Mouse (Mus musculus) liver, adult 2 months (tissue): ENCODE measurements at regions not wholly inside any gene's neighbourhood (a gene's known extent, or its start where the extent isn't known, plus 50 kb on each side); places are given as distances from the start of the nearest gene placed in this dataset.

Source experiments
- DNase-seq: peaks from one replicate; pipeline ENCODE4 v3.0.0-alpha.2; 2011; ENCODE audit warnings: low read depth, low spot score; ENCODE audit errors: extremely low read depth
- H3K27ac ChIP-seq: fragments of 200-500 bp; replicated peaks from 2 replicates; pipeline ENCODE4 v1.5.1; 2012; ENCODE audit warnings: low read depth, mild to moderate bottlenecking, control low read depth, inconsistent platforms, low read length; ENCODE audit not compliant: insufficient read depth
- H3K27me3 ChIP-seq: fragments of 200-500 bp; 2 replicates; pipeline ENCODE4 v1.6.1; 2012; ENCODE audit warnings: mild to moderate bottlenecking, moderate library complexity, low read length, inconsistent platforms; ENCODE audit not compliant: control insufficient read depth, insufficient read depth
- H3K36me3 ChIP-seq: fragments of 200-500 bp; 2 replicates; pipeline ENCODE4 v1.6.1; 2012; ENCODE audit warnings: low read length, inconsistent platforms; ENCODE audit not compliant: control insufficient read depth, insufficient read depth
- H3K4me1 ChIP-seq: fragments of 200-500 bp; 2 replicates; pipeline ENCODE4 v1.6.1; 2011; ENCODE audit warnings: low read length; ENCODE audit not compliant: control insufficient read depth, insufficient read depth
- H3K4me3 ChIP-seq: fragments of 200-500 bp; 2 replicates; pipeline ENCODE4 v1.5.1; 2011; ENCODE audit warnings: low read depth, mild to moderate bottlenecking, control low read depth, low read length, moderate library complexity; ENCODE audit not compliant: insufficient read depth
- H3K79me2 ChIP-seq: fragments of 200-500 bp; 2 replicates; pipeline ENCODE4 v1.6.1; 2012; ENCODE audit warnings: inconsistent platforms, mild to moderate bottlenecking, low read length, moderate library complexity; ENCODE audit not compliant: control insufficient read depth, insufficient read depth
- H3K9ac ChIP-seq: fragments of 200-500 bp; 2 replicates; pipeline ENCODE4 v1.6.1; 2012; ENCODE audit warnings: low read depth, mild to moderate bottlenecking, control low read depth, inconsistent platforms, low read length
- CTCF ChIP-seq: fragments of 200-500 bp; IDR thresholded peaks from 2 replicates; pipeline ENCODE4 v1.5.1; 2011; ENCODE audit warnings: low read depth, low read length, control low read depth
- POLR2A ChIP-seq: fragments of 200-500 bp; IDR thresholded peaks from 2 replicates; pipeline ENCODE4 v1.6.1; 2011; ENCODE audit warnings: low read length, control low read depth; ENCODE audit not compliant: insufficient read depth; ENCODE audit errors: extremely low read depth
- WGBS: fragments of 180-500 bp; shearing (Covaris S2); methylation state at CpG from one replicate; pipeline ENCODE4 v1.1.7; 2018; 5-methylcytosine and 5-hydroxymethylcytosine counted together

DNA sequence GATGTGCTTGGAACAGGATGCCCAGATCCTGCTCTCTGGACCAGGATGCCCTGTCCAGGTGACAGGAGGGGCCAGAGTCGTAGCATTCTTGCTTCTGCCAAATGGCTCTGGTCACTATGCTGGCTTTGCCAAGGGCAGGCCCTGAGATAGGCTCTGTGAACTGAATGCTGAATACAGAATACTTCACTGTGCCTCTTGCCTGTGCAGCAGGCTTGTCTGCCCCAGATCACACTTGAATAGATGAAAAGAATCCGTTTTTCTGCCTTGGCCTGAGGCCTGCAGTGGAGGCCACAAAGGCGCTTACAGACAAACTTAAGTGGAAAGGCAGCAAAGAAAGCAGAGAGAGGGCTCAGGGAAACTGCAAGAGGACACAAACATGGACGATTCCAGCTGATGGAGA is 99.7 kb upstream of the Arhgap32 start:
- H3K27ac ChIP-seq, result no peak overlapping the region
- no peaks in the 10 kb centered on the region for H3K36me3 ChIP-seq
- no peak overlapping the region for H3K4me3 ChIP-seq
- peak; percentile 16 for DNase-seq
- H3K9ac ChIP-seq, result no peak overlapping the region
- WGBS, result 57% methylated on average over 4 of the region's 4 CpGs
- peaks cover 7% of the 10 kb centered on the region for H3K4me1 ChIP-seq
- no peaks in the 10 kb centered on the region for H3K79me2 ChIP-seq
- H3K27me3 ChIP-seq, result no peaks in the 10 kb centered on the region
- TF ChIP-seq CTCF, result no peak
- no peak for TF ChIP-seq POLR2A

DNA sequence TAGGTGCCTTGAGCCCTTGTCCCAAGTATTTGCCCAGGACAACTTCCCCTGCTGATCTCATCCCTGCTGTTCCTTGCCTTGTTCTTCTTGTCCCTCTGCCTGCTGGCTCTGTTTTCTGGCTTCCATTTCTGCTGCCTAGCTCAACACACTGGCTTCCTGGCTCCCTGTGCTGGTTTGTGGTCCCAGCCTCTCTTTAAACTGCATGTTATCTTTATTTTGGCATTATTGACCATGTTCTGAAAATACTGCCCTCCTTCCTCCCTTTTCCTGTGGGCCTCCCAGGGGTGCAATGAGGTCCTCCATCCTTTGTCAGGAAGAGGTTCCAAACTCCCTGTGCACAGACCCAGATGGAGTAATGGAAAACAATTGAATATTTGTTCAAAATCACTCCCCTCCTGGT is 97.9 kb upstream of the Arhgap32 start:
- no peak for TF ChIP-seq CTCF
- no peak for TF ChIP-seq POLR2A
- no peak overlapping the region for H3K4me3 ChIP-seq
- no peak overlapping the region for H3K27ac ChIP-seq
- no peaks in the 10 kb centered on the region for H3K79me2 ChIP-seq
- no peaks in the 10 kb centered on the region for H3K27me3 ChIP-seq
- DNase-seq, result no peak
- H3K36me3 ChIP-seq, result no peaks in the 10 kb centered on the region
- H3K9ac ChIP-seq, result no peak overlapping the region
- H3K4me1 ChIP-seq, result peaks cover 5% of the 10 kb centered on the region

- no peak overlapping the region for H3K27ac ChIP-seq
- 85% methylated on average over 5 of the region's 5 CpGs for WGBS
- no peak overlapping the region for H3K4me3 ChIP-seq
- peaks cover 5% of the 10 kb centered on the region for H3K4me1 ChIP-seq
- no peaks in the 10 kb centered on the region for H3K27me3 ChIP-seq
- H3K79me2 ChIP-seq, result no peaks in the 10 kb centered on the region
- no peak overlapping the region for H3K9ac ChIP-seq
- TF ChIP-seq CTCF (no peak), POLR2A (no peak)
- DNase-seq, result no peak
- no peaks in the 10 kb centered on the region for H3K36me3 ChIP-seq
Measured at GRCm38 (mm10) chr9:32019786-32020185, 96.2 kb upstream of the Arhgap32 start.

DNA sequence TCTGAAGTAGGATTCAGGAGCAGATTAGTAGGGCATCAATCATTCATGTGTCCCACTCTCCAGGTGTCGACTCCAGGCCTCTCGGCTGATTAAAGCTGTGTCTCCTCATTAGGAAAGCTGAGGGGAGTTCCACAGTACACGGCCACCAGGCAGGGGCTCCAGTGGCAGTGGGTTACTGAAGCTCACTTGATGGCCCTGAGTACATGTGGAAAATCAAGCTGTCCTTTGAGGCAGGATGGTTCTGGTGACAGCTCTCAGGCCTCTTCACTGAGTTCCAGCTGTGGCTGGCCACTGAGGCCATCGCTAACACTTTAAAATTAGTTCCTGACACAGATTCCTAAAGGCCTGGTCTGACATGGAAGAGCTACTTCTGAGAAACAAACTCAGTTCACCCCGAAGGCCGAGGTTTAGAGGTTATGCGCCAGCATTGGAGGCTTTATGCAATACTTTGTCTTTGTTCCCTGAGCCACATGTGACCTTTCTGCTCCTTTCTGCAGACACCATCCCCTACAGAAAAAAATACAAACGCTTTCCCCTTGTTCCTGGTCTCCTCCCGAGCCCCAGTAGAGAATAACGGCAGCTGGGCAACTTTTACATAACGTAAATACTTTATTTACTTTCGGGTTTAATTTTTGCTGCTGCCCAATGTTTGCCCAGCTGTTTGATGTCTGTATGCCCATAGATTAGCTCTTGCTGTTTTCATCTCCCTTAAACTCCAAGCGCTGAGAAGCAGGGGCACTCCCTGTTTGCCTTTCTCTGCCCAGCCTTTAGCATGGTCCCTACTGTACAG is 94.8 kb upstream of the Arhgap32 start:
- H3K4me1 ChIP-seq, result peaks cover 5% of the 10 kb centered on the region
- no peak overlapping the region for H3K4me3 ChIP-seq
- no peaks in the 10 kb centered on the region for H3K79me2 ChIP-seq
- 32% methylated on average over 13 of the region's 13 CpGs for WGBS
- peak overlapping the region; percentile 44; the same call in 1 of the 2 replicates for H3K9ac ChIP-seq
- peak overlapping the region; percentile 63 for H3K27ac ChIP-seq
- no peaks in the 10 kb centered on the region for H3K27me3 ChIP-seq
- DNase-seq, result peak; percentile 84
- H3K36me3 ChIP-seq, result no peaks in the 10 kb centered on the region
- TF ChIP-seq CTCF (no peak), POLR2A (no peak)

DNA sequence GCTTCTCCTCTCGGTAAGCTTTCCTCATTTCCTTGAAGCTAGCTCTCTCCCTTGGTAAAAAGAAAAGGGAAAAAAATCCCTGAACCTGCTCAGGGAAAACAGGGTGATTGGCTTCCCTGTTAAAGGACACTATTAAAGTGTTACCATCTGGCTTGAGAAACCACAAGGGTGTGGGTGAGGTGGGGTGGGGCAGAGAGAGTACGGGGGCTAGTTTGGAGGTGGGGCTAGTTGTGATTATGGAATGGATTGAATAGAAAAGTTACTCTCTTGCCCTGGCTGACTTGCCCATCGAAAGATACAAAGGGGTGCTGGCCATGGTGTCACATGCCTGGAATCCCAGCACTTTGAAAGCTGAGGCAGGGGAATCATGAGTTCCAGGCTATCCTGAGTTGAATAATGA is 94.2 kb upstream of the Arhgap32 start:
- peak overlapping the region; percentile 55 for H3K27ac ChIP-seq

DNA sequence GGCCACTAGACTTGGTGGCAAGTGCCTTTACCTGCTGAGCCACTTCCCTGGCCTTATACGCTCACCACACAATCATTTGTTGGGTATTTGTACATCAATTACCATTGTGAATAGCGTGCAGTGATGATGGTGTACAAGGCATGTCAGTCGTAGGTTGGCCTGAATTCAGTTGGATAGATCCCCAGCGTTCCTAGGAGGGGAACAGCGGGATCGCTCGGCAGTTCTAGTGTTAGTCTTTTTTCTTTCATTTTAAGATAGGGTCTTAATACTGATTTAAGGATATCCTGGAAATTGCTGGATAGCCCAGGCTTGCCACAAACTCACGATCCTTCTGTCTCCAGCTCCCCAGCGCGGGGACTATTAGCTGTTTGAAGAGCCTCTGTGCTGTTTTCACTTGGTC is 92.9 kb upstream of the Arhgap32 start:
- Histone ChIP-seq H3K36me3 (no peaks in the 10 kb centered on the region), H3K9ac (no peak overlapping the region), H3K79me2 (no peaks in the 10 kb centered on the region), H3K27me3 (no peaks in the 10 kb centered on the region), H3K4me1 (peaks cover 5% of the 10 kb centered on the region), H3K27ac (no peak overlapping the region), H3K4me3 (no peak overlapping the region)
- TF ChIP-seq POLR2A (no peak), CTCF (no peak)
- 94% methylated on average over 10 of the region's 10 CpGs for WGBS
- no peak for DNase-seq

More for the DNA sequence above, 94.2 kb upstream of the Arhgap32 start:
- DNase-seq, result no peak
- Histone ChIP-seq H3K27me3 (no peaks in the 10 kb centered on the region), H3K36me3 (no peaks in the 10 kb centered on the region), H3K79me2 (no peaks in the 10 kb centered on the region), H3K4me3 (no peak overlapping the region), H3K4me1 (peaks cover 5% of the 10 kb centered on the region), H3K9ac (no peak overlapping the region; the same call in 1 of the 2 replicates)
- WGBS, result 66% methylated on average over 3 of the region's 3 CpGs
- no peak for TF ChIP-seq CTCF
